Mouse (Mus musculus) spleen, adult 12 weeks (tissue): Measurements from ENCODE around the gene Ltf.
A peak's percentile ranks its signal among the peaks of the same experiment; 100 is the strongest.

ENCODE experiments used
- DNase-seq: peaks from one replicate; pipeline ENCODE4 v3.0.0; 2022; ENCODE audit warnings: low spot score

Ltf gene

GRCm38 (mm10) chr9:111019022-111019421, at the start of gene Ltf:
Gene Ltf, plus strand, starts transcription at chr9:111019271.
- no peak for DNase-seq

- no peak for DNase-seq
Observed at GRCm38 (mm10) chr9:110979411-110979810, 39.7 kb upstream of the Ltf start.

DNA sequence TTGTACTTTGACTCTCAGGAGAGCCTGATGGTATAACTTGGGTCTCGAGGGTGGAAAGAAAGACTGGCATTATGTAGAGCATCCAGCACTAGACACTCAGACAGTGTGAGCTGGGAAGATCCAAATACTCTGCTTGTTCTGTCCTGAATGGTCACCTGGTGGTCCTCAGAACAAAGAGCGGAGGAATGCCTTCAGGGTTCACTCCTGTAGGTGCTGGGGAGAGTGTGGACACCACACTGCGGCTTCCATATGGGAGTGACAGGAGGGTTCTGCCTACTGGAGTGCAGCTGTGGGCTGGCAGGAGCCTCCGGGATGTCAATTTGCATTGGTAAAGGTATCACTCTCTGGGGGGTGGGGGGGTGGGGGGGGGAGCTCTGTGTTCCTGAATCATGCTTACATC, 36.7 kb upstream of the Ltf start:
- no peak for DNase-seq

GRCm38 (mm10) chr9:110984096-110984495, 35.0 kb upstream of the Ltf start:
- DNase-seq = no peak

DNA sequence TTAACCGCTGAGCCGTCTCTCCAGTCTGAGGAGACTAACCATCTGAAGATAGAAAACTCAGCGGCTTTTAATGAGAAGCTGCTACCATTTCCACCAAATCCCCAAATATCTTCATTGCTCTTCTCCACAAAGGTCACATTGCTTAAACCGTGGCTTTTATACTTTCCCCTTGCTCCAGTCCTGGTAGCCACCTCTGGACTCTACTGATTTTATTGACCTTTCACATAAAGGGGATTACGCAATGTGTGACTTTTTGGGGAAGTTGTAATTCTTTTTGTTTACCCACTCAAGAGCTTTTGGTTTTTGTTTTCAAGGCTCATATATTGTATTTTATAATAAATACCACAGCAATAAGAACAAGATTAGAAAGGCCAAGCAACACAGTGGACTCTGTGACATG, 33.5 kb upstream of the Ltf start:
- no peak for DNase-seq

DNA sequence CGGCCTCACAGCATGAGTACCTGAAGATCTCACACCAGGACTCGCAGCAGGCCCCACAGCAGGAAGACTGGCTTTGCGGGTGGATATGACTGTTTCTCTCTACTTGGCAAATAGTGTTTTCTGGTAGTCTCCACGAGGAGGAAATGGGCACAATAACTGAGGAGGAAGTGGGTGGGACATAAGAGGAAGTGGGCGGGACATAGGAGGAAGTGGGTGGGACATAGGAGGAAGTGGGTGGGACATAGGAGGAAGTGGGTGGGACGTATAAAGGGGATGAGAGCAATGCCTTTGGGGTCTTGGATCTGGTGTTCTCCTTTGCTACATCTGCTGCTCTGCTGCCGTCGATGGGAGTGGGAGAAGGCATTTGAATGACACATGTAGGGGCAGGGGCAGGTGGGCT, 33.1 kb upstream of the Ltf start:
- no peak for DNase-seq

- DNase-seq = no peak
Observed at GRCm38 (mm10) chr9:110987331-110987730, 31.7 kb upstream of the Ltf start.

GRCm38 (mm10) chr9:110988078-110988477, 31.0 kb upstream of the Ltf start:
- no peak for DNase-seq

GRCm38 (mm10) chr9:110989141-110989540, 29.9 kb upstream of the Ltf start:
- DNase-seq = no peak

DNA sequence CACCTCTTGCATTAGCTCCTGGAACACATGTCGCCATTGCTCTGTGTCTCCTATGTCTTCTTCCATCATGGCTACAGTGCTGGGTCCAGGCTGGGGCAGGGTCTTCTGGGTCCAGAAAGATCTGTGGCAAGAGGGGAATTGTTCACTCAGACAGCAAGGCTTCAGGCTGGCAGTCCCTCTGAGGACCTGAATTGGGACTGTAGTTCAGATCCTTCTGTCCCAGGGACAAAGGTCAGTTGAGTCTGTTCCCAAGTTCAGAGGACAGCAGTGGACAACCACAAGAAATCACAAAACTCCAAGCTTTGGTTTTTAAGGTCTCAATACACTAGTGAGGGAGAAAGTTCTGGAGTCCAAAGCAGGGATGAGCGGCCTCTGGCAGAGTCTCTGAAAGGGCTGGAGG, 29.5 kb upstream of the Ltf start:
- no peak for DNase-seq

GRCm38 (mm10) chr9:110990204-110990603, 28.9 kb upstream of the Ltf start, which contains the start of gene Rtp3:
Gene Rtp3, minus strand, starts transcription at chr9:110990583.
- no peak for DNase-seq

GRCm38 (mm10) chr9:110993281-110993709, 25.8 kb upstream of the Ltf start:
- DNase-seq = no peak

DNA sequence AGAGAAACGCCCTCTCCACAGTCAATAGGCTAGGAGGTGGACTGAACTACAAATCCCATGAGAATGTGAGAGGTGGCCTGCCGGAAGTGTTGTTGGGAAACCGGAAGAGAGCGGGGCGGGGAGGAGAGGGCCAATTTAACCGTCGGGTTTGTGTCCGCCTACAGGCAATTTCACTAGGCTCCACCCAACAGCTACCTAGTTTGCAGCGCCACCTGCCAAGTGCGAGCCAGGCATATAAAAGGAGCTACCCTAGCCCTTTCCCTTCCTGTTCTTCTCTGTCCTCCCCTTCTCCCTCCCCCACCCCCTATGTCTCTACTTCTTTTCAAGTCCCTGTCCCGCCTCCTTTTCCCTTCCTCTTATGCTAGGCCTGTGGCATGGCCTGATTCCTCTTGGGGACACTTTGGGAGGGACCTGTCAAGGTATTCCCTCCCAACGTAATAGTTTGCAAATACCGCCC, 24.3 kb upstream of the Ltf start:
- DNase-seq = peak; percentile 62

- DNase-seq = peak; percentile 53
Observed at GRCm38 (mm10) chr9:110997245-110997644, 21.8 kb upstream of the Ltf start.

DNA sequence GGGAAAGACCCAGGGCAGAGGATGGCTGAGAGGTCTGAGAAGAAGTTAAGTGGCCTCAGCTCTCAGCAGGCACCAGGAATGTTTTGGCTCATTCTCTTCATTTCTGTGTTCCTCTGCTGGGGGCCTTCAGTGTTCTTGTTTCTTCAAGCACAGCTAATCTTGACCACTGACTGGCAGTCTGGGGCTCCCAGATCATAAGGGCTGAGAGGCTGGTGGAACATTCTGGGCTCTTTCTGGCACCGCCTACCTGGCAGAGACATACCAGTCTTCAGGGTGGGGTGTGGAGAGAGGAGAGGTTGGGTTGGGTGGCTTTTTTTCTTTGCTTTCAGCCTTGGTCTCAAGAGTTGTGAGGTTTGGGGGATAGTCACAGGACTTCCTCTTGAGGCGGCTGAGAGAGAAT, 20.0 kb upstream of the Ltf start:
- no peak for DNase-seq

DNA sequence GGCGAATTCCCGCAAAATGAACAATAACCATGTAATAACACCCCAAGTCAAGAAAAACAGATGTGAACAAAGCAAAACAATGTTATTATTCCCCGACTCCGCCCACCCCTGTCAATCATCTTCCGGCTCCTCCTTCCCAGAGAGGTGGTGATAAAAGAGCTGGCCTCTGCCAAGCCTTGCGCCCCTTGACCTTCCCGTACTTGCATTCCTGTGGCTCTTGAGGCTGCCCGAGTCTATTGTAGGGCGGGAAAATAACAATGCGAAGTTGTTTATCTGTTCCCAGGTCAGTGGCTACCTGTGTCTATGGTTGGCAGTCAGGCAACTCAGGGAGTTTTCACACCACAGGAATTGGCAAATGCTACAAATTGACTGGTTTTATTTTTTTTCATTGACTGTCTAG, 19.2 kb upstream of the Ltf start:
- DNase-seq = no peak

GRCm38 (mm10) chr9:111001621-111002020, 17.4 kb upstream of the Ltf start:
- no peak for DNase-seq

GRCm38 (mm10) chr9:111003279-111003678, 15.8 kb upstream of the Ltf start:
- no peak for DNase-seq

GRCm38 (mm10) chr9:111006544-111006943, 12.5 kb upstream of the Ltf start:
- no peak for DNase-seq

DNA sequence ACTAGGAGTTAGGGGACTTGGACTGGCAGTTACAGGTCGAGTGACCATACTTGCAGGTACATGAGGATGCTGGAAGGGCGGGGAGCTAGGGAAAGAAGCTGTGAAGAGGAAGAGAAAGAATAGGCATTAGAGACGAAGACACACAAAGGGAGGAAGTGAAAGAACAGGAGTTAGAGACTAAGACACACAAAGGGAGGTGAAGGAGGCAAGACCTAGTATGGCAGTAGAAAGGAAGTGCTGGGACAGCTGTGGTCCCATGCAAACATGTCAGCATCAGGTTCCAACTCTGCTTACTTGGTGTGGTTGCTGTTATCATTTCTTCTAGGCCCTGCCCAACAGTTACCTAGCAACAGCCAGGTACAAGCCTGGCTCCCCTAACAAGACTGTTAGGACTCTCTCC, 9.3 kb upstream of the Ltf start:
- no peak for DNase-seq

DNA sequence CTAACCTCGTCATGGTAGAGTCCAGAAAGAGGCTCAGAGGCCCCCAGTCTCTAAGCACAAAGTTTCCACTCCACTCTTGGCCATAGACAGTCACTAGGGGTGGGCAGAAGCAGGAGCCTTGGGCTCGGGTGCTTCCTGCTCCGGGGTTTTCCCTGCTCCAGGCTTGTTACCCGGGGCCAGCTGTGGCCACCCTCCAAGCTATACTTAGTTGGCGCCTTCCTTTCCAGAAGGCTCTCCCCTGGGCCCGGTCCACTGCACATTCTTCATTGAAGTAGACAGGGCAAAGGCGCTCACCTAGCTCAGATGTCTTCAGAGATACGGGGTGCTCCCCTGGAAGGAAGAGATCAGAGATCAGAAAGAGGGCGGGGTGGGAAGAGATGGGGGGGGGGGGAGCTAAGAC, 7.5 kb upstream of the Ltf start:
- no peak for DNase-seq

DNA sequence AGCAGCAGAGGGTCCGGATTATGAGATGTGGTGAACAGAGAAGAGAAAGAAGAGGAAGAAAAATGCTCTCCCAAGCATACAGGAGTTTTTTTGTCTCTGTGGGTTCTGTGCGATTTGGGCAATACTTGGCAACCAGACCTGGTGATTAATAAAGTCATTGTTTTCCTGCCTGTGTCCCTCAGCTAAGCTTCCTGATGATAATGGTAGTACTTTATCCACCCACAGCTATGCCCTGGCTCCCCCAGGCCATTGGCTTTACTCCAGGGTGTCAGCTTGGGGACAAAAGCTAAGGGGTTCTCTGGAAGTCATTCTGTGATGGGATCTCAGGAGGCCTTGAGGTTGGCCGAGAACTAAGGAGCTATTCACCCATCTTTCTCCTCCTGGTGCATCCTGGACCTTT, 7.0 kb upstream of the Ltf start:
- DNase-seq = no peak

GRCm38 (mm10) chr9:111015658-111016057, 3.4 kb upstream of the Ltf start:
- no peak for DNase-seq

DNA sequence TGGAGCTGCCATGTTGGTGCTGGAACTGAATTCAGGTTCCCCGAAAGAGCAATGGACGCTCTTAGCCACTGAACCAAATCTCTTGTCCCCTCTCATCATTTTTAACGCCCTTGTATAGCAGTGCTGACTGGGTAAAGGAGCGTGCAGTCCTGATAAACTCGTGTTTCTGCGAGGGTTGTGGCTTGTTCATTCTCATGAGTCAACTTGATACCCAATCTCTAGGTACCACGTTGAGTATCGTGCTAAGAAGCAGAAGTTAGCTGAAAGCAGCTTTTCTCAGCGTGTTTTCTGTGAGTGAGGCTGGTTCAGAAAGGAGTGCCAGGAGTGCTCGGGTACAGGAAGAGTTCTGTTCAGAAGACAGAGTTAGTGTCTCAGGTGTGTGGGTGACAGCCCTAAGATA, 7.7 kb downstream of the Ltf start:
- DNase-seq = no peak

DNA sequence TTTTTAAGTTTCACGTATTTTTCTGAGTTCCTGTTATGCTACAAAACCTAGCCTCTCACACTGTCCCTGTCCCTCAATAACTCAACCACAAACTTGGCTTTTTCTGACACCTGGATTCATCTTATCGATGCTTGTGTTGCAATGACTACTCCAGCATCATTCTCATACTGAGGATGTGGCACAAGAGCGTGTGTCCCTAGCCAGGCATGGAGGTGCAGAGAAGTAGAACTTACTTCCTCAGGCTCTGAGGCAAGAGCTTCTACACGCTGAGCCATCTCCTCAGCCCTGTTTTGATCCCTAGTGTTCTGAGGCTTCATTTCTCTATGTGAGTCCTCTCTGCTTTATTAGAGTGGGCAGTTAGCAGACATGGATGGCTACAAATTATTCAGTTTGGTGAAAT, 14.6 kb downstream of the Ltf start:
- DNase-seq = no peak
